Comparison of ENCODE assay signal across 20 mouse cellular contexts in the genomic region with DNA sequence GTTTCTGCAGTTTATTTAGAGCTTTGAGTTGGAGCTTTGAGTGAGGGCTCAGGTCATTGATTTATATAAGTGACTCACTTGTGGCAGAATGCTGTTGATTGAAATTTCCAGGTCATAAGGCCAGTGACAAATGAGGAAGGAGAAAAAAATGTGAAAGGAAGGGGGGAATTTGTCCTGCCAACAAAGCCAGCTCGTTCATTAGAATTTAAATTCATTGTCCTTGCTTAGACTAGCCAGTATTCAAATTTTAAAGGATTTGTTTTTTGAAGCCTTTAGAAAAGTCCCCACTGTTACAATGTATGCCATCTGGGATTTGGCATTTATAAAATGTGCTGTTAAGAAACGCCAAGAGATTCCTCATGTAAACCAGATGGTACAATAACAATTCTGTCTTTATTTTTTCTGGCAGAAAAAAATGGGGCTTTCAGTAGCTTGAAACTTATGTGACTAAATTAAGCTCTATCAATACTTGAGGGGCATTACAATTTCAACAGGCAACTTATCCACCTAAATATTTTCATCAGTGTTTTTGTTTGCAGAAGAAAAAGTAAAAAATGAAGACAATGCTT. TPM values are rescaled to one million over a fixed set of nuclear protein-coding genes. Genes with fewer than 3 reads are reported as not detected.
DNase-seq lines count a peak whose midpoint lies in the region; ATAC-seq and TF ChIP-seq lines count a peak whose summit lies in the region.
"Had no signal": no experiment of that assay in that cellular context is flagged by ENCODE, and none has a peak within 500 bp of the region (broad histone marks: within the 10 kb centered on the region; RNA-seq: fewer than 3 reads in every experiment).

No protein-coding gene starts in this region.

- H3K9ac ChIP-seq in ES-Bruce4 (ENCODE audit: low read depth, poor library complexity, severe bottlenecking): no peak overlapping the region
- H3K9ac ChIP-seq: embryonic facial prominence, embryonic 13.5 days; stomach, embryonic 15.5 days had no signal

- H3K4me3 ChIP-seq in layer of hippocampus, adult 2 months: no peak overlapping the region
- no peak overlapping the region for H3K4me3 ChIP-seq in ES-Bruce4 (ENCODE audit: low read depth, low read length)
- H3K4me3 ChIP-seq: embryonic facial prominence, embryonic 13.5 days; heart, adult 2 months; myocyte; stomach, embryonic 15.5 days had no signal

- no peaks in the 10 kb centered on the region for H3K36me3 ChIP-seq in ES-Bruce4 (ENCODE audit: control insufficient read depth, insufficient read depth, low read length, poor library complexity, severe bottlenecking)
- H3K36me3 ChIP-seq: embryonic facial prominence, embryonic 13.5 days; stomach, embryonic 15.5 days had no signal

- peaks cover 2% of the 10 kb centered on the region for H3K4me1 ChIP-seq in ES-Bruce4 (ENCODE audit: control insufficient read depth, insufficient read depth, low read length)
- H3K4me1 ChIP-seq: stomach, embryonic 15.5 days had no signal

- no peak for DNase-seq in cerebellum, adult 11 months
- DNase-seq in layer of hippocampus, adult 2 months (ENCODE audit: low spot score in 2 of 2): peak; percentile 33 to 69
- no peak for DNase-seq in layer of hippocampus, postnatal 36 days
- DNase-seq in fibroblast of lung, adult 2 months (ENCODE audit: low read depth): peak; percentile 5
- DNase-seq in urinary bladder, postnatal 4 days (ENCODE audit: low spot score in 2 of 2): no peak
- no peak for DNase-seq in heart, adult 18-20 months
- DNase-seq: adrenal gland, postnatal 14 days; heart, adult 2 months; heart, postnatal 36 days; kidney, adult 11 months; kidney, postnatal 36 days had no signal

- TF ChIP-seq EP300 in ES-Bruce4 (IDR thresholded peaks at IDR 0.05; ENCODE audit: insufficient read depth, low read depth, low read length): no peak

- H3K9me3 ChIP-seq in ES-Bruce4 (replicated peaks; ENCODE audit: control insufficient read depth, insufficient read depth, low read length, poor library complexity, severe bottlenecking): peaks cover 3% of the 10 kb centered on the region
- H3K9me3 ChIP-seq: embryonic facial prominence, embryonic 13.5 days; stomach, embryonic 15.5 days had no signal

- H3K27me3 ChIP-seq in ES-Bruce4 (ENCODE audit: control insufficient read depth, insufficient read depth, low read length, poor library complexity, severe bottlenecking): no peaks in the 10 kb centered on the region
- H3K27me3 ChIP-seq: embryonic facial prominence, embryonic 13.5 days; stomach, embryonic 15.5 days had no signal

- no peak for TF ChIP-seq POLR2A in ES-Bruce4 (IDR thresholded peaks at IDR 0.05; ENCODE audit: insufficient read depth, low read length)

- H3K27ac ChIP-seq in layer of hippocampus, adult 2 months: peak overlapping the region; percentile 84
- H3K27ac ChIP-seq in ES-Bruce4 (ENCODE audit: insufficient read depth, low read length): peak overlapping the region; percentile 41; the same call in 1 of the 2 replicates
- H3K27ac ChIP-seq: embryonic facial prominence, embryonic 13.5 days; heart, adult 2 months; stomach, embryonic 15.5 days had no signal

- peak; percentile 52; the same call in 1 of the 2 replicates for ATAC-seq in cerebellum, adult (ENCODE audit: insufficient number of reproducible peaks, low FRiP score, low TSS enrichment)

- no peak for TF ChIP-seq CTCF in layer of hippocampus, adult 2 months (conservative IDR thresholded peaks at IDR 0.05)
- no peak for TF ChIP-seq CTCF in ES-Bruce4 (IDR thresholded peaks at IDR 0.05; ENCODE audit: low read depth, low read length)

RNA-seq across cellular contexts. Expression of a gene that starts 11.8 kb away (rescaled TPM):
- under 1 TPM; 0.20 to 0.37 TPM for total RNA-seq in layer of hippocampus, adult 2 months (2021)
- not detected for total RNA-seq in layer of hippocampus, postnatal 36 days (2021)
- polyA plus RNA-seq in ES-Bruce4 (2011; ENCODE audit: insufficient read depth, insufficient read length, low read depth, missing spikeins): not detected in 2 replicates
- total RNA-seq in heart, adult 18-20 months (2021): under 1 TPM; 0.65 to 0.75 TPM
- total RNA-seq: adrenal gland, postnatal 14 days had no signal
- polyA plus RNA-seq: cerebellum, adult 2 months; embryonic facial prominence, embryonic 13.5 days; limb, embryonic 11.5 days; liver, embryonic 16.5 days; stomach, embryonic 15.5 days; urinary bladder, adult 2 months had no signal

RNA-seq across cellular contexts. Expression of a gene that starts 16.7 kb away (rescaled TPM):
- total RNA-seq in layer of hippocampus, adult 2 months (2021): under 1 TPM; 0.31 to 0.32 TPM
- total RNA-seq in layer of hippocampus, postnatal 36 days (2021): under 1 TPM; 0.30 to 0.45 TPM
- polyA plus RNA-seq in ES-Bruce4 (2011; ENCODE audit: insufficient read depth, insufficient read length, low read depth, missing spikeins): not detected in 2 replicates
- under 1 TPM; 0.18 to 0.22 TPM for total RNA-seq in heart, adult 18-20 months (2021)
- polyA plus RNA-seq: cerebellum, adult 2 months; heart, adult 2 months; limb, embryonic 11.5 days; myocyte; urinary bladder, adult 2 months had no signal

RNA-seq across cellular contexts. Expression of a gene that starts 45.0 kb away (rescaled TPM):
- total RNA-seq in layer of hippocampus, adult 2 months (2021): 100 to 1,000 TPM; 235 to 270 TPM
- 100 to 1,000 TPM; 243 to 266 TPM for total RNA-seq in layer of hippocampus, postnatal 36 days (2021)
- polyA plus RNA-seq in ES-Bruce4 (2011; ENCODE audit: insufficient read depth, insufficient read length, low read depth, missing spikeins): 5.5 and 6.1 TPM in 2 replicates
- 1 to 10 TPM in 1 of 2 experiments, under 1 TPM in 1; 0.35 to 1.1 TPM for total RNA-seq in heart, adult 18-20 months (2021)

RNA-seq across cellular contexts. Expression of a gene that starts 46.8 kb away (rescaled TPM):
- not detected for total RNA-seq in layer of hippocampus, adult 2 months (2021)
- not detected for total RNA-seq in layer of hippocampus, postnatal 36 days (2021)
- not detected in 2 replicates for polyA plus RNA-seq in ES-Bruce4 (2011; ENCODE audit: insufficient read depth, insufficient read length, low read depth, missing spikeins)
- not detected for total RNA-seq in heart, adult 18-20 months (2021)
- total RNA-seq: adrenal gland, postnatal 14 days; heart, adult 2 months; heart, postnatal 36 days had no signal
- polyA plus RNA-seq: cerebellum, adult 2 months; embryonic facial prominence, embryonic 13.5 days; heart, adult 2 months; limb, embryonic 11.5 days; myocyte; stomach, embryonic 15.5 days had no signal

RNA-seq across cellular contexts. Expression of a gene that starts 54.8 kb away (rescaled TPM):
- total RNA-seq in layer of hippocampus, adult 2 months (2021): 10 to 100 TPM; 11.3 to 11.7 TPM
- total RNA-seq in layer of hippocampus, postnatal 36 days (2021): 10 to 100 TPM; 11.2 to 11.9 TPM
- polyA plus RNA-seq in ES-Bruce4 (2011; ENCODE audit: insufficient read depth, insufficient read length, low read depth, missing spikeins): 13.7 and 14.5 TPM in 2 replicates
- total RNA-seq in heart, adult 18-20 months (2021): 10 to 100 TPM; 25.9 to 26.0 TPM

Comparison
In these comparisons a context has a peak if more than half of its experiments do, and no peak if none do; other contexts are left out.
1. DNase-seq: peak in layer of hippocampus, adult 2 months (2 of 2) and fibroblast of lung, adult 2 months (single experiment); none in cerebellum, adult 11 months (single experiment), layer of hippocampus, postnatal 36 days (0 of 2), urinary bladder, postnatal 4 days (0 of 2) and heart, adult 18-20 months (0 of 2).
2. RNA of a gene that starts 45.0 kb away (total RNA-seq): 235 to 270 TPM in layer of hippocampus, adult 2 months and 243 to 266 TPM in layer of hippocampus, postnatal 36 days; 0.35 to 1.1 TPM in heart, adult 18-20 months; every median in the first group is over 100 times any median in the second.